Mouse (Mus musculus): ENCODE data around the gene Maml2.

The Maml2 gene

GRCm38 (mm10) chr9:13297668-13298512, at the start of gene Maml2:
Gene Maml2, plus strand, starts transcription at chr9:13297957.
- DNase-seq (ENCODE audit: low read depth, low spot score): peak; percentile 75

DNA sequence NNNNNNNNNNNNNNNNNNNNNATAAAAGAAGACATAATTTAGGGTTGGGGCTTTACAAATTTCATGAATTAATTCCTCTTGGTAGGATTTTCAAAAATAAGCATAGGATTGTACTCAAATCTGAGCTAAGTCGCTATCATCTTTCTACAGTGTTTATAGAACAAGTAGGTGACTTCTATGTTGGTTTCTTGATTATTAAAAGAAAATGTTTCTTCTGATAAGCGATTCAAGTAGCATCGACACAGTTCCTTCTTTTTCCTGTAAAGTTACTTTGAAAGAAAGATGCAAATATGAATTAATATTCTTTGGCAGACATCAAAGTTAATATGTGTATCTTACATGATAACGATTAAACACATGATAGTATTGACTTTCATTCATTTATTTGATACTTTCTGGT, 49.7 kb upstream of the Maml2 start:
- DNase-seq (ENCODE audit: low read depth, low spot score): no peak

DNA sequence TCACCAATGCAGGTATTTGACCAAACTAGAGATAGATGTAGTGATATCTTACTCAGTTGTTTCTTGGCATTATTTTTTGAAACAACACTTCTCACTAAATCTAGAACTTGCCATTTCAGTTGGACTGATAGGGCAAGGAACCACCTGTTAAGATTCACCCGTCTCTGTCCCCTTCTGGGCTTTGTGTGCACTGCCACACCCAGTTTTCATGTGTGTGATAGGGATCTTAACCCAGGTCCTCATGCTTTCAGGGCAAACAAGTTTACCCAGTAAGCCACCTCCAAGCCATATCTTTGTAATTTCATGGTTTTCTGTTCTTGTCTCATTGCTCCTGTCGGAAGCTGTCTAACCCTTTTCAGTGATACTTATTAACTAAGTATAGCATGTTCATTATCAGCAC, 46.5 kb upstream of the Maml2 start:
- DNase-seq (ENCODE audit: low read depth, low spot score): no peak

- no peak for DNase-seq (ENCODE audit: low read depth, low spot score)
These were observed 41.0 kb upstream of the Maml2 start for GRCm38 (mm10) chr9:13256726-13257125.

DNA sequence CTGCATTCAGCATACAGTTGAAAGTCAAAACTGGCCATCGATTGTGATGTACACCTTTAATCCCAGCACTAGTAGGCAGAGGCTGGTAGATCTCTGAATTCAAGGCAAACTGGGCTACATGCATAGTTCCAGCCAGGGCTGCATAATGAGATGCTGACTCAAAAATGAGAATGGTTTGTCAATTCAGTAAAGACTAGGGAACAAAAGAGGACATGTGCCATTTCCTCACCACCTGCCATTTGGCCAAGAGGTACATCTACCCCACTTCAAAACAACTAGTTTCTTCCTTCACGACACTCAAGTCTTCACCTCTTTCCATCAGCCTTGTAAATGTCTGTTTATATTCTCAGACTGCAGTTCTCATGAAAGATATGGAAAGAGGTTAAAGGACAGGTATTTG, 39.6 kb upstream of the Maml2 start:
- DNase-seq (ENCODE audit: low read depth, low spot score): no peak

- DNase-seq (ENCODE audit: low read depth, low spot score): no peak
These were observed 36.8 kb upstream of the Maml2 start for GRCm38 (mm10) chr9:13260980-13261379.

GRCm38 (mm10) chr9:13273219-13273618, 24.5 kb upstream of the Maml2 start:
- no peak for DNase-seq (ENCODE audit: low read depth, low spot score)

DNA sequence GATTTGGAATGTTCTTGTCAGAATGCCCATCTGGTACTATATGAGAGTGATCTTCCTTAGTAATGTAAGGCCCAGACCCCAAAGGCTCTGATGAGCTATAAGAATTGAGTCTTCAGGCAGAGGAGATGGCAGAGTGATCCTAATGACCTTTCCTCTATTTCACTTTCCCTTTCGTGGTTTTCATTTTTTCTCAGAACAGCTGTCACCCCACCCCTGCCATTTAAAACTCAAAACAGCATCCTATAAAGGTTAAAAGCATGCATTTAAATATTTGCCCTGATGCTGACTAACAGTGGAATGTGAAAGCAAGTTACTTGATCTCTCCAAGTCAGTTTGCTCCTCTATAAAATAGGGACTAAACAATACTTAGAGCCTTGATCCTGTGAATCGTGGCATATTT, 10.3 kb upstream of the Maml2 start:
- no peak for DNase-seq (ENCODE audit: low read depth, low spot score)

- DNase-seq (ENCODE audit: low read depth, low spot score): peak; percentile 93
These were observed 1.3 kb upstream of the Maml2 start for GRCm38 (mm10) chr9:13296274-13297121.

GRCm38 (mm10) chr9:13297122-13297667, 562 bp upstream of the Maml2 start:
- DNase-seq (ENCODE audit: low read depth, low spot score): no peak

- DNase-seq (ENCODE audit: low read depth, low spot score): no peak
These were observed 739 bp downstream of the Maml2 start for GRCm38 (mm10) chr9:13298513-13298878.

DNA sequence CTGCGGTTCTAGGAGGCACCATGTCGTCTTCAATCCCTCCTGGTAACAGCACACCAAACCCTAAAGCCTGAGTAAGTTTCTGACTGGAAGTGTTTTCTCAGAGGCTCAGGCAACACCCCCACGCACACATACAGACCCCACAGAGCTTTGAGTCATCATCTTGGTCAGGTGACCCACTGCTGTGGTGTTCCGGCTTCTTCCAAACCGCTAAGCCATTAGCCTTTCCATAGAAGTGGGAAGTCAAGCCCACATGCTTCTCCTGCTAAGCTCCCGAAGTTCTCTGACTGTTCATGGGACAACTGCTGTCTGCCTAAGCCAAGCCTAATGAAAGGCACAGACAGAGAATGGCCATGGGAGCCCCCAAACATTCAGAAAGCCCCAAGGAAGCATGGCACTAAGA, 1.4 kb downstream of the Maml2 start:
- no peak for DNase-seq (ENCODE audit: low read depth, low spot score)

- no peak for DNase-seq (ENCODE audit: low read depth, low spot score)
These were observed 2.3 kb downstream of the Maml2 start for GRCm38 (mm10) chr9:13300041-13300441.

DNA sequence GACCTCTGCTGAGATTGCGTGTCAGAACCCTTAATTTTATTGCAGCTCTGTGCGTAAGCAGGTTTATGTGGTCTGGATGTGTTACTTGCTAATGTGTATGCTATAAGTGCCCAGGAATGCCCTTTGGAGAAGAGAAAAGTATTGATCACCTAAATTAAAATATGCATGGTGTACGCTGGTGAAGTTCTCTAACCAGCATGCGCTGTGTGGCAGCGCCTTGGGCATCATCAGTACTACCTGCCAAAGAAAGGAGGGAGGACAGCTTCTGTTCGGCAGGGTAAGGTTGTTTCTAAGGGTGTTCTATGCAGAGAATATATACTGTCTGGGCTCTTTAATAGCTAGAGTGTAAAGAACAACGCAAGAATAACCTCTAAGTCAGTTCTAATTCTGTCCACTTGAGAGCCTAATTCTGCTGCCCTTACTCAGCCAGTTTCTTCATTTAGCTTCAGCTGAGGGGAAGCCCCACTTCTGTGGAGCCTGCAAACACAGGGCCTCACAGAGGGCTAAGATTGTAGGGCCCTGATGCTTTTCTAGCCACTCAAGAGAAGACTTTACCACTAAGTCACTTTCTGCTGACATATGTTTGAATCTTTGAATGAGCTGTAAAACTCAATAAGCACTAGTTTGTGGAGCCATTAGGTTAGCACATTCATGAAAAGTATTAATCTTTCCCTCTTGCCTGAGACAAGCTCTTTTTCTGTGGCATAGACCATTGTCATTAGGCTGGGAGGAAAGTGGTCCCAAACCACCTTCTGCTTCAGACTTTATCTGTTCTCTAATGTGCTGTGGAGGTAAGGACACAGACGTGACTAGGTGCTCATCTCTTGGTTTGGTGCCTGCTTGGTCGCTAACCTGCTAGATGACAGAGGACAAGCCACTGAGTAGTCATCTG, 3.4 kb downstream of the Maml2 start:
- no peak for DNase-seq (ENCODE audit: low read depth, low spot score)

GRCm38 (mm10) chr9:13302183-13302825, 4.5 kb downstream of the Maml2 start:
- no peak for DNase-seq (ENCODE audit: low read depth, low spot score)

DNA sequence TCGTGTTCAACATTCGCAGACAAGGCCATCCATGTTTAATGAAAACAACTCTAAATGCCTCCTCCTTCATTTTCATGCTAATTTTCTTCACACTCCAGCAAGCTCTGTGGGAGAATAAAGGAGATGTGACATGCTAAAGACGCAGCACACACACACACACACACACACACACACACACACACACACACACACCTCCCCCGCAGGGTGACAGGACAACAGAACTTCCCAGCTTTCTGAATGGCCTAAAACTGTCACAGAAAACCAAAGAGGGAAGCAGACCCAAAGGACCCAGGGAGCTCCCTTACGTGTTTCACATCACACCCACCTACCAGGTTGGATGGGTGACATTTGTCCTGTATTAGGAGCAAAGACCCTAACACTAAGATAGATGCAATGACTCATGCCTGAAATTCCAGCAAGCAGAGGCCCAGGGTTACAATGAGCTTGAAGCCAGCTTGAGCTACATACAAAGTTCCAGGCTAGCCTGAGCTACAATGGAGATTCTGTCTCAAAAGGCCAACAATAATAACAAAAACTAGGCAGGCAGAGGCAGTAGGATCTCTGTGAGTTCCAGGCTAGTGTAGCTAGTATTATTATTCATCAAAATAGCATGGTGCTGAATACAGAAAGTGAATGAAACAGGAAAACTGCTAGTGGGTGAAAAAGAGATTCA, 5.5 kb downstream of the Maml2 start:
- no peak for DNase-seq (ENCODE audit: low read depth, low spot score)

GRCm38 (mm10) chr9:13303976-13304375, 6.2 kb downstream of the Maml2 start:
- no peak for DNase-seq (ENCODE audit: low read depth, low spot score)

DNA sequence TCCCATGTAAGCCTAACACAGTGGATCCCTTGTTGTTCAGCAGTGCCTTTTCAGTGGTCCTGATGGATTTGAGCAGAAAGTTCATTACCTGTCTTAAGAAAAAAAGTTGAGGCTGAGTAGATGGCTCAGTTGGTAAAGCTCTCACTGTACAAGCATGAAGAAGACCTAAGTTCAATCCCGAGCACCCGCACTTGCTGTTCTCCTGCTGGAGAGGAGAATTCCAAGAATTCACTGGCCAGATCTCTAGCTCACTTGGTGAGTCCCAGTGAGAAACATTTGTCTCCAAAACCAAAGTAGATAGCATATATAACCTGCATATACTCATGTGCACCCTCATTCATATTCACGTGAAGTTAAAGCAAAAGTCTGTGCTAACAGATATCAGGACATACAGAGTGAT, 8.7 kb downstream of the Maml2 start:
- DNase-seq (ENCODE audit: low read depth, low spot score): no peak

DNA sequence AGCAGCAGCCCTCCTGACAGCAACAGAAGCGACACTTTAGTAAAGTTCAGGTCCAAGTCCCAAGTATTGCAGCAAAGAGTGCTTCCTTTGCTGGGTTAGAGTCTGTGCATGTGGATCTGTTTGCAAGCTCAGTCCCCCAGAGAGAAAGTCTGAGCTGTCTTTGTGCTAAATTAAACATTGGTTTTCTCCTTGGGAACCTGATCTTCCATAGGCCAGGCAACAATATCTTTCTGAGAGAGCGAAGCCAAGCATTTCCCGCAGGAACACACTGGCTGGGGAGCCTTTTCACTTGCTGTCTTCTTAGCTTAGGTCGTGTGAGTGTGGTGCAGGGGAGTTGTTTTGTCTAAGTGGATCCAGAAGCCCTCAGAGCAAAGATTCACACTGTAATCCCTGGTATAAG, 9.5 kb downstream of the Maml2 start:
- DNase-seq (ENCODE audit: low read depth, low spot score): no peak

GRCm38 (mm10) chr9:13308718-13309117, 11.0 kb downstream of the Maml2 start:
- DNase-seq (ENCODE audit: low read depth, low spot score): peak; percentile 68
